Mouse (Mus musculus) kidney, adult 8-10 months (tissue): ENCODE measurements at regions not wholly inside any gene's neighbourhood (a gene's known extent, or its start where the extent isn't known, plus 50 kb on each side); places are given as distances from the start of the nearest gene placed in this dataset.
"Not testable (repeated sequence)": the region's sequence is repeated elsewhere in the genome, so short reads cannot be mapped to it uniquely, and the experiment has no call there.

Experiments
- DNase-seq, 2 experiments: peaks; one replicate each; pipeline ENCODE4 v3.0.0; 2022

DNA sequence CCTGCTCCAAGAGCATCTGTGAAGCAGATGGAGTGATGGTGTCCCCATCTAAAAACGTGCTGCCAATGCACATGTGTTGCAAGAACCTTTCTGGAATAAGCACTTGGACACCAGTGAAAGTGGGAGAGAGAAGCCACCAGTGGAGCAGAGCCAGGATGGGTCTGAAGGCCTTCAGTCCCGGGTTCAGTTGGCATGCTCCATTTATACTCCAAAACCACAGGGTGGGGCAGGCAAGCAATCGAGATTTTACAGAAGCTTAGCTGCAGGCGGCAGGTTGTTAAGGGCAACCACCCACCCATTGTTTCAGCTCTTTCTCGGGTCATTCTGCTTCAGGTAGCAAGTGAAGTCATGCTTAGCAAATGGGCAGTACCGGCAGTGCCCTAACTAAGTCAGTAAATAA lies 51.8 kb upstream of the Sv2b start:
- no peak for DNase-seq

DNA sequence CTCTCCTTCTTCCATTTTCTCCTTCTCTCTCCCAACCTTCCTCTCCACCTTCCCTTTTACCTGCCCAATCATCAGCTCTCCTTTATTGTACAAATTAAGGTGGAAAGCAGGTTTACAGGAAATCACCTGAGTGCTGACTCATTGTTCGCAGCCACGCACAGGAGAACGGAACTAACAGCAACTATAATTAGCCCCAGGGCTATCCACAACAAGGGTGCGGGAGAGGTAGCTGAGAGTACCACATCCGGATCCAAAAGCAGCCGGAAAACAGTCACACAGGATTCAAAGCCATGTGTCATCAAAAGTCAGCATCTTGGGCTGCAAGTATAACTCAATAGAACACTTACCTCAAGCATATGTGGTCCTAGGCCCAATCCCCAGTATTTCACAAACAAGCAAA lies 53.5 kb upstream of the Sv2b start:
- DNase-seq = no peak

DNA sequence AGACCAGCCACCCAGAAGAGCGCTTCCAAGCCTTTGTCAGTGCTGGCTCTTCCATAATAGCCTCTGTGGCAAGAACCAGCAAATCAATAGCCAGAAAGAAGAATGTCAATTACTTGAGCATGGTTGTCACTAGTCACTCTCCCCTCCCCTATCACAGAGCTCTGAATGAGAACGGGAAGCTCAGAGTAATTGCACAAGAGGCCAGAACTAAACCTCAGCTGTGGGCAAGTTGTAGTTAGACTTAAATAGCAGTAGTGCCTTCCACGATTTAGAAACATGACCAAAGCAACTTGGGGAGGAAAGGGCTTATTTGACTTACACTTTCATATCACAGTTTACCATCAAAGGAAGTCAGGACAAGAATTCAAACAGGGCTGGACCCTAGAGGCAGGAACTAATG lies 56.4 kb upstream of the Sv2b start:
- DNase-seq = no peak

DNA sequence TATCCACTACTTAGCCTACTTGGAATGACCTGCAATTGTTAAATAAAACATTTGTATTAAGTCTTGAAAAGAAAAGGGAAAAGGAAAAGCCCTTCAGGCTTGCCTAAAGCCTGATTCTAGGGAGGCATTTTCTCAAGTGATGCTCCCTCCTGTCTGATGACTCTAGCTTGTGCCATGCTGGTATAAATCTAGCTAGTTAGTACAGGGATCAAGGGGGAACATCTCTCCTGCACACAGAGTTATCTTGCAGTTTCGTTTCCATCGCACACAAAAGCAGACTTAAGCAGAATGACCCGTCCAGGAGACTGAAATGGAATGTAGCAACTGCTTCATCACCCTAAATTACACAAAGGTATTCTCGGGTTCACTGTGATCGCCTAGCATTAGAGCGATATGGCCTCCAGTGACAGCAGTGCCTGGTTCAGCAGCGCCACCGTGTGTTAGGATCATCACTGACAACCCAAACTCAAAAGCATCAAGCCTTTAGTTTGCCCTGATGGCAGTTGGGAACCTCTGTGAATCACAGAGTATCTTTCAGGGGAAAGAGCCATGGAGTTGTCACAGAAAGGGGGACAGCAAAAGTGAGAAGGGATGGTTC lies 57.3 kb upstream of the Sv2b start:
- peak; percentile 39 to 78 for DNase-seq

DNA sequence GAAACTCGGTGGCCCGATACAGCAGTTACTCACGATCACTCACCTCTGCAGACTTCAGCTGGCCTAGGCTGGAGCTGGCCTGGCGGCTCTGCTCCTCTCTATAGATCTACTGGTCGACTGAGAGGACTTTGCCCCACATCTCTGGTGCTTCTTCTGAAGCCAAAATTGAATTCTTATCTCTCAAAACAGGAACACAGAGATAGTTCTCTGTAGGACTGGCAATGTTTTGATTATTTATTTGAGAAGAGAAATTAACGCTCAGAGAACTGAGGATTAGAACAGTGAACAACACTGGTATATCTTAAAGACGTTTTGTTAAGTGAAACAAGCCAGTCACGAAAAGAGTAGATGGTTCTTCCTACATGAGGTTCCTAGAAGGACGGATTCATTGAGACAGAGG lies 59.3 kb upstream of the Sv2b start:
- DNase-seq = no peak

DNA sequence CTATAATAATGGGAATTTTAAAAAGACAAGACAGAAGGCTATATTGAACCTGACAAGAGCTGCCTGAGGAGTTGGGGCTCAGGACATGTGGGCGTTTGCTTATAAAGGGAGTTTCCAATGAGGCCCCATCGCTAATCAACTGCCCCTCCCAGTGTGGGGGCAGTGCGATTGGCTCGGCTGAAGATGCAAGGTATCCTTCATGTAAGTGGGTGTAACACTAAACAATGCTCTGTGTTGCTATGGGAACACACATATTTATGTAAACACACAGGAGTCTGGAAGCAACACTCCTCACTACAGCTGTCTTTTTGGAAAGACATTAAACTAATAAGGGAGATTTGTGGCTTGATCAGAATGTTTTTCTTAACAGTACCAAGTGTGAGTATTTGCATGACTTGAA lies 60.3 kb upstream of the Sv2b start:
- no peak for DNase-seq

DNA sequence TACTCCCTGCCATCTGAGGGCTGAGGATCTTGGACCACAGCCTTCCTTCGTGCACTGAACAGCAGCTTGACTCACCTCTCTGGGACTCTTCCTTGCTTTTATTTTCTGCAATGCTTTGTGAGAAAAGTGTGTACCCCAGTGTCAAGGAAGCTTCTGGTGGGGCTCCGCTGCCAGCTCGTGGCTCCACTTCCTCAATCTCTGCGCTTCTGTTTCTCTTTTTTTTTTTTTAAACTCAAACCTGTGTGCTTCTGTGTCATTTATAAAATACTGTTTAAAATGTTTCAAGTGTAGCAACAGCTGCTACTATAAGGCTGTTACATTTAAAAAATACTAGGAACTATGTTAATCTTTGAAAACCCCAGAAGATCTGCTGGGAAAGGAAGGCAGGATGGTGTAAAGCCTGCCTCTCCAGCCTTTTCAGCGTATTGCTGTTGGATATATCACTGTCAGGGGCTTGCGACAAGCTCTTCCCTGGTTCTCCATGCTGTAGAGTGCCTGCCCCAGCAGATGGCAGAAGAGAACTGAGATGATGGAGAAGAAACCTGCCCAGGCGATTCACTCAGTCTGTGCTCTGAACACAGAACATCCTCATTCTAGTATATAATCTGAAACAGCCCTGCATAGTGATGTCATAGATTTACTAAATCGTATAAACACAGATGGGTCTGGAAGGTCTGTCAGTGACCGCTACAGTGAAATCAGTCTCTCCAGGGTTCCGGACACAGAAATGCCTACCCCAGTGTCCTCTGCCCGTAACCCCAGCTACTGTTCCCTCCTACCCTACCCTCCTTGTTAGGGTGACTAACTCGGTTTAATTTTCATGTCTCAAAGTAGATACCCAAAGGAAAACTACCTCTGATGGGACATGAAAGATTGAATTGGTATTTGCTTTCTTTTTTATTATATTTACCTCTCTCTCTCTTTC lies 61.8 kb upstream of the Sv2b start:
- peak; percentile 39 to 79 for DNase-seq

DNA sequence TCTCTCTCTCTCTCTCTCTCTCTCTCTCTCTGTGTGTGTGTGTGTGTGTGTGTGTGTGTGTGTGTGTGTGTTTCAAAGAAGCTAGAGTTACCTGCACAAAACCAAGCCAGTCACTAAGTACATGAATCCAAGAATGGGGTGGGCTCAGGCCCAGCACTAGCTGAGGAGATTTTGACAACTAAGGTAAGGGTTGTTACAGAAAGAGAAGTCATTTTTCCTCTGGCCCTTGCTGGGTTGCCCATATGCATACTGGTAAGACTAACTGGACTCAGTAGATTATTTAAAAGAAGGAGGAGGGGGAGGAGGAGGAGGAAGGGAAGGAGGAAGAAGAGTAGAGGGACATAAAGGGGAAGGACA lies 62.4 kb upstream of the Sv2b start:
- no peak for DNase-seq

DNA sequence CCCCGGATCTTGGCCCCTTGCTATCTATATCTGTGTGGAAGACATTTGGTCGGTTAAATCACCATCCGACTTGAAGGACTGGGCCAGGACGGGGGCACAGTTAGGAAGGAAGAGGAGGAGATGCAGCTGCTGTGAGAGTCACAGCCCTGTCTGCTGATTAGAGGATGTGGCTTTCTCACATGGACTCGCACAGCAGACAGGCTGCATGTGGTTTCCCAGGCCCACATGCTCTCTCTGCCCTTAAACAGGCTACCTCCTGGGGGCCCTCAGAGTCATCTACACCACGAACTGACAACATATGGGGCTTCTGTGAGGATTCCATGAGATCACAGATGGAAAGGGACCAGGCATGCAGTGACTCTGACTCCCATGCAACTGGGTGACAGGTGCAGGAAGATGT lies 62.9 kb upstream of the Sv2b start:
- DNase-seq = no peak

DNA sequence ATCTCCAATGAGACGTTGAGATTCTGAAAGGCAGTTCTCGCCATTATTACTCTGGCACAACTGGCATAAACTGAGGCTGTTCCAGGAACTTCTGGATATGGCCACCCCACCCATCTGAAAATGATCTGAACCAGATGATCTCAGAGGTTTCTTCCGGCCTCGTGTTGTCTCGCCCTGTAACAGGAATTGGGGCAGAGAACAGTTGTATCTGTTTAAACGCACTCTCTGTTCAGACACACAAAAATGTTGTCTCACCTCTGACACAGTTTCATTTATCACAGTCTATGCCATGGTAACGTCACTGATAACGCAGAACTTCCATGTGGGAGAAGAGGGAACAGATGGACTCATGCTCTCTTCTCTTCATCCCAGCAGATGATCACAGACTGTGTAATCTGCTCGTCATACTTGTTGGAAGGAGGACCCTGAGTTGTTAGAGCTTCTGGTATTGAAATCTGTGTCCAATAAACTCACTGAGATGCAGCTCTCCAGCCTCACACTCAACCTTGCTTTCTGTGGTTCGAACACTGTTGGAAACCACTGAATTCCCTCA lies 63.9 kb upstream of the Sv2b start:
- no peak for DNase-seq

DNA sequence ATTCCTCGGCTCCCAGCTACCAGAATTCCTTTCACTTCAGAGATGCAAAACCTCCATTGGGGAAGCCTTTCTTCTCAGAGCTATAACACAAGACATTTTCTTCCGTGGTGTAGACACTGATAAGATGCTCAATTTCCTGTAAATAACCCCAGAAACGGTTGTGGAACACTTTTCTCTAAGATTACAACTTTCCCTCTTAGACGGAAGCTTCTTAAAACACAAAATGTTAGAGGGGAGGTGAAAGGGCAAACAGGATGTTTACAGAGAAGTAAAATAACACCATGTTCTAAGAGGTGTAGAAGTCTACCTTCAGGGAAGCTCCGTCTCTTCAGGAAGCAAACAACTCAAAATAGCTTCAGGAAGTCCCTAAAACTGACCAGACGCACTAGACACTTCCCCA lies 65.4 kb upstream of the Sv2b start:
- DNase-seq = no peak

DNA sequence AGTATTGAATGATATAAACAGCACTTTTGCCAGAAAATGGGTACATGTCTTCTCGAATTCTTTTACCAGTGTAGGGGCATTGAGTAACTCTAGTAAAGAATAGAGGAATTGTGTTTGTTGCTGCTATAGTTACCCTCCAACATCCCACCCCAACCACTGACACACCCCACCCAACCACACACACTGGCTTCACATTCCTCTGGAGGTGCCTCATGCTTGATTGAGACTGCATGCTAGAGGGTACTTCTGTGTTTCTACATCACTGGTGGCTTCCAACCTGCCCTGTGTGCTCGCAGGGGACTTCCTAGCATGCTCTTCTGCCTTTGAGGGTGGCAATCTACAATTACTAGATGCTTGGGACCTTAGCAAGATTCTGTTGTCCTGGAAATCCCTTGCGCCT lies 70.5 kb upstream of the Sv2b start:
- DNase-seq = no peak

DNA sequence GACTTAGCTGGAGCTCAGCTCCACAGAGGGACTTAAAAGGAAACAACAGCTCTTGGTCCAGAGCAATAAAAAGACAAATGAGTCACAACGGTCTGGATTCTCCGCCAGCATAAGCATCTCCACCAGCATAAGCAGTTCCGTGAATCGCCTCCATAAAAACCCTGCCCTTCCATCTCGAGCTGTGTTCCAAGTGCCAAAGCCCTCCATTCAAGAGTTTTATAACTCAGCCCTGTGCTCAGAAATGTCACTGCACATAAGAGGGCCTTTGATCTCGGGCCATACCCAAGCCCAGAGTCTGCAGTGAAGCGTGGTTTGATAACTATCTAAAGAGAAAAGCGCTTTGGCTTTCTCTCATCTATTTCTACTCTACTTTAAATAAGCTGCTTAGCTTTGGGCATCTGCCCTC lies 70.8 kb upstream of the Akap13 start:
- DNase-seq = no peak

DNA sequence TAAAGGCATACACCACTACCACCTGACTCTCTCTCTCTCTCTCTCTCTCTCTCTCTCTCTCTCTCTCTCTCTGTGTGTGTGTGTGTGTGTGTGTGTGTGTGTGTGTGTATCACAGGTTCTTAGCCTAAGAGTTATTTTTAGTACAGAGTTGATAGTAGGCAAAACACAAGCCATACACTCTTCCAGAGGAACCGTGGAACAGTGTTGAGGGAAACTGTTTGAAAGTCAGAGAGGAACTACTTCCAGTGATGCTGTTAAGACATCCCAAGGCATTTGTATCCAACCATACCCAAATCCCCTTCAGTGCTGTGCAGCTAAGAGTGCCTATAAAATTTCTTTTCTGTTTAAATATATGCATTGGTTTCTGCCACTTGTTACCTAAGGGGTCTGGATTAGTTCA lies 68.3 kb upstream of the Akap13 start:
- no peak for DNase-seq

DNA sequence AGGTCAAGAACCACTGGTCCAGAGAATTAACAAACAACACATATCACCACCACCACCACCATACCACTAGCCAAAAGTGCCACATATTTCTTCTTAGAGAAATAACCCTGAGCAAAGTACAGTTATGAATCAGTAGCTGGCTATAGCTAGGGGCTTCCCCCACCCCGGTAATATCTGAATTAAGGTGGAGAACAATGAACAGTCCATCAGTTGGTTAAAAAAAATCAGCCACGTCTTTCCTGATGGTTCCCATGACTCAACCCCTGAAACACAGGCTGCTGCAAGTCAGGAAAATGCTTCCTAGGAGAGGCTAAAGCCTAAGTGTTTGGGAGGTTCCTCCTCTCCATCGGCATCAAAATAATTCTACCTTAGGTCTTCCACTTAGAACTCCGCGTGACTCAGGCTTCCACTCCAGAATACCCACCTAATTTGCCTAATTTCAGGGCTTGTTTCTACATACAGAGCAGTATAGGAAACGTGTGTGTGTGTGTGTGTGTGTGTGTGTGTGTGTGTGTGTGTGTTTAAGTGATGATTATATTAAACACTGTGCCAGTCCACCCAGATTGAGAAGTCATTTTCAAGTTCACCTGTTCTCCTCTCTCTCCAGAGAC lies 67.4 kb upstream of the Akap13 start:
- DNase-seq = no peak

DNA sequence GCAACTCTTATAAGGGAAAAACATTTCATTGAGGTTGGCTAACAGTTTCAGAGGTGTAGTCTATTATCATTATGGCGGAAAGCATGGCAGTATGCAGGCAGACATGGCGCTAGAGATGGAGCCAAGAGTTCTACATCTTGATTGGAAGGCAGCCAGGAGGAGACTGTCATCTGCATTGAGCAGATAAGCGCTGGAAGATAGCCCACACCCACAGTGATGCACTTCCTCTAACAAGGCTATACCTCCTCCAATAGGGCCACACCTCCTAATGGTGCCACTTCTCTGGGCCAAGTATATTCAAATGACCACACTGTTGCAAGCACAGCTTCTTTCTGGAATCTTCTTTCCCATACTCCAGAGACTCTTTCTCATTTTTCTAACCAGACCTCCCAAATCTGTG lies 65.2 kb upstream of the Akap13 start:
- no peak for DNase-seq

DNA sequence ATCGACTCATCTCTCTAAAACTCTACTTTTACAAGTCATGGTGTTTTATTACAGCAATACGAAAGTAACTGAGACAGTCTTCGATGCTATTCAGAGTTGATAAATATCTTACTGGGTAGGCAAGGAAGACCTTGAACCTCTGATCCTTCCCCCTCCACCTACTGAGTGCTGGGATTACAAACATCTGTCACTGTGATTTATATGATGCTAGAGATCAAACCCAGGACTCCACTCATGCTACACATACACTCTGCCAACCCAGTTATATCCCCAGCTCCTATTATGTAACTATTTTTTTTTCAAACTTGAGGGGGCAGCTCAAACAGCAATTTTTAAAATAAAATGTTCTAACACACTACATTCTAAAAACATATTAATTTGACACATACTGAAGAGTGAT lies 62.6 kb upstream of the Akap13 start:
- DNase-seq = no peak

DNA sequence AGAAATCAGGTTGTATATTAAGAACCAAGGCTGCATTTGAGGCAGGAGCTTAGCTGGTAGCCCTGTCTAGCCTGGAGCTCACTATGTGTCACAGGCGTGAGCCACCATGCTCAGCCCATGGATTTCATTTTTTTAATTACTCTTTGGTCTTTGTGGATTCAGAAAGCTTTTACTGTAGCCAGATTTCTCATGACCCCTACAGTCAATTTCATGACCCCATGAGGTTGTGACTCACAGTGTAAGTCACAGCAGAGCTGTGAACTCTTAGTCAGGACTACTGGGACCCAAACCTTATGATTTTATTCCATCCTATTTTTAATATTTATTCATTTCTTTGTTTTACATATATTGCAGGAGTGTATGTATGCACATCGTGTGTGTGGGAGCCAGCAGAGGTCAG lies 61.9 kb upstream of the Akap13 start:
- DNase-seq = no peak

DNA sequence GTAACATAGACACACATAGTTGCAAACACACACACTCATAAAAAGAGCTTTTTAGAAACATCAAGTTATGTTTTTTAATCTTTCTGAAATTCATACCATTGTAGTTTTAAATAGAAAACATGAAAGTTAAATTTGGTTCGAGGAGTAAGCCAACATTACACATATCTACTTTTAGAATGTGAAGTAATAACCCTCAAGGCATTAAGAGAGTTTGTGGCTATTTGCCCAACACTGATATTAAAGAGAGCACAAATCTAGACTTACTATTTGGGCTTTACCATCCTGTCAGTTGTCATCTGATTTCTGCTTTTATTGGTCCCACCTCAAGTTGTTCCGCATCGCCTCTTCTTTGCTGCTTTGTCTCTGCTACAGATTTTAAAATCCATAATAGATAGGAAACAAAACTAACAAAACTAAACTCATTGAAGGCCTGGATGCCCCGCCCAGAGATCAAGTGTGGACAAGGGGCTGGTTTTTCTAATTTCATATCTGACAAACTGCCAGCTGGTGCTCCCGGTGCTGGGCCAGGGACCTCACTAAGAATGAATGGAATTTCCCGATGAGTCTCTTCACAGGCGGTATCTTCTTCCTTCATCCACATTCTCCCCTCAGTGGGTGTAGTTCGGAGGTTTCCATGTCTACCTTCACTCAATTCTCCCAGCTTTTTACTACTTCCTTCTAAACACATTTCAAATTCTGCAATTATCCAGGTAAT lies 60.3 kb upstream of the Akap13 start:
- DNase-seq = no peak

DNA sequence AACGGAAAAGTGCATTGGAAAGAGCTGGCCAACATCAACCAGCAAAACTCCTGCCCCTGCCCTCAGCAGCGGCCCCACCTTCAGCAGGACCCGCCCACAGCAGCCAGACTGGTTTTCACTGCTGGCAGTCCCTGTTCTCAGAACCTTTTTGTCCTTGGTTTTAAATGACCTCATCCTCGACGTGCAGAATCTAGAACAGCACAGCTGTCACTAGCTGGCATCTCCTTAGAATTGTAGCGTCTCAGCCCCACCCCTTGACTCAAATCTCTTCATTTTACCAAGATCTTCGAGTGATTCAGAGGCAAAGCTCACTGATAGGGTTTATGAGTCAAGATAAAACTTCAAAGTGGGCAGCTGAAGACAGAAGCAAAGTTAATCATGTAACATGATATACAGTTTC lies 57.8 kb upstream of the Akap13 start:
- DNase-seq = no peak

DNA sequence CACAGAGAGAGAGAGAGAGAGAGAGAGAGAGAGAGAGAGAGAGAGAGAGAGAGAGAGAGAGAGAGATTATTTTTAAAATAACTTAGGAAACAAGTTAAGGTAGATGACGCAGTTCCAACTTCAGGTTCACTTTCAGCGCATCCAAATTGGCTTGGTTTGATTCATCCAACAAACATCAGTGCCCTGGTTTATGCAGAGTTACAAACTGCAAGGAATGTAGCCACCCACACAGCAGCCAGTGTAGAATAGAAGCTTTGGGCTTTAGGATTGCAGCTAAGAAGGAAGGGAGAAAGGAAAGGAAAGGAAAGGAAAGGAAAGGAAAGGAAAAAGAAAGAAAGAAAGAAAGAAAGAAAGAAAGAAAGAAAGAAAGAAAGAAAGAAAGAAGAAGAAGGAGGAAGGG lies 56.9 kb upstream of the Akap13 start:
- not testable (repeated sequence) for DNase-seq

DNA sequence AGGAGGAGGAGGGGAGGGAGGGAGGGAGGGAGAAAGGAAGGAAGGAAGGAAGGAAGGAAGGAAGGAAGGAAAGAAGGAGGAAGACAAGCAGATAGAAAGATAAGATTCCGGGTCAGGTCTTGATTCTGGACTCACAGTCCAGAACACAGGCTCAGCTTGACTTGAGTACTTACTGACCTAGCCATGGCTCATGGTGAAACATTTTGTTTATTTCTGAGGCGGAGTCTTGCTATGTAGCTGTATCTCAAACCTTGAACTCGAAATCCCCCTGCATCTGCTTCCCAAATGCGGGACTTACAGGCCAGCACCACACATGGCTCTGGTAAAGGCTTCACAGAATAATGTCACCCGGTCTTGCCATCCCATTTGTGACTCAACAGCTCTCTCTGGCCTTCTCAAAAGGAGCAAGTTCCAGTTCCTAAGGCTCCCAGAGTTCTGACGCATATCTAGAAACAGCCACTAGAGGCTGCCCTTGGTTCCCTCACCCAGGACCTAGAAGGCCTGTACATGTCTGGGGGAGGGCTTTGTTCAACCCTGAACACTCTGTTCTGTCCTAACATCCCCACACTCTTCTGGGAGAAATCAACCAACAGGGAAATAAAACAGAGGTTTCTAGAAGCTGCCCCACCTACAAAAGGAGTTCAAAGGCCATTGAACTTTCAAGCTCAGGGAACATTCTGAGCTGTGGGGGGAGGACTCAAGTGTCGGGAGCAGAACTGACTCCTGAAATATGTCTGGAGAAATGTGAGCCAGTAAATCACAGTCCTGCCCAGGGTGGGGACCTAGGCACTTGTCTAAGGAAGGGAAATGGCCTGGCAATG lies 56.2 kb upstream of the Akap13 start:
- DNase-seq = peak; percentile 68 to 78

DNA sequence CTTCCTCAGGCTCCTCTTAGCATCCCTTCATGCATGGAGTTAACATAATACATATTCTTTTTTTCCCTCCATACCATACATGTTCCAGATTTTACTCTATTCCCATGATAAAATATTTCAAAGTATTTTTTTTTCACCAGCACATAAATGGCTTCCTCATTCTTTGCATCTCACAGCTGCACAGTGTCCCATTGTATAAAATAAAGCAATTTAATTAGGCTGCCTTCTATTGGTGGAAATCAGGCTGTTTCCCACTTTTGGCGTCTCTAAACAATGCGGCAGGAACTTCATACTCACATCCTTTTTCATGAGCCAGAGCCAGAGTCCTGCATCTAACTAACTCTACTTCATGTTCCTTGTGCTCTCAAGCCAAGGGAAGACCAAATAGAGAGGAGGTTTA lies 54.9 kb upstream of the Akap13 start:
- DNase-seq = no peak
